8 mouse cellular contexts compared by ENCODE assay signal in genomic region chr5:121329333-121330058, GRCm38 (mm10). TPM values are rescaled to one million over a fixed set of nuclear protein-coding genes. Genes with fewer than 3 reads are reported as not detected.
DNase-seq lines count a peak whose midpoint lies in the region; ATAC-seq and TF ChIP-seq lines count a peak whose summit lies in the region.

No protein-coding gene starts in this region.

- no peak for TF ChIP-seq CTCF in liver, adult 2 months (IDR thresholded peaks at IDR 0.05; ENCODE audit: low read depth, low read length)

- H3K27ac ChIP-seq in liver, adult 2 months (replicated peaks; ENCODE audit: insufficient read depth, low read depth, low read length): peak overlapping the region; percentile 87
- no peak overlapping the region for H3K27ac ChIP-seq in forebrain, embryonic 14.5 days (ENCODE audit: low read depth, low read length)
- H3K27ac ChIP-seq in lung, embryonic 15.5 days: peak overlapping the region; percentile 57
- H3K27ac ChIP-seq in stomach, embryonic 15.5 days: peak overlapping the region; percentile 36

- H3K4me3 ChIP-seq in liver, adult 2 months (ENCODE audit: insufficient read depth, low read depth, low read length): peak overlapping the region; percentile 14
- H3K4me3 ChIP-seq in forebrain, embryonic 14.5 days (ENCODE audit: low read depth, low read length): peak overlapping the region; percentile 5; the same call in 1 of the 2 replicates
- H3K4me3 ChIP-seq in lung, embryonic 15.5 days: peak overlapping the region; percentile 15
- peak overlapping the region; percentile 17 for H3K4me3 ChIP-seq in stomach, embryonic 15.5 days (replicated peaks)

- 34% methylated on average over 11 of the region's 11 CpGs for WGBS in liver, adult 2 months
- 88% methylated on average over 11 of the region's 11 CpGs for WGBS in forebrain, embryonic 14.5 days
- WGBS in lung, embryonic 15.5 days: 64% methylated on average over 11 of the region's 11 CpGs
- 68% methylated on average over 11 of the region's 11 CpGs for WGBS in stomach, embryonic 15.5 days

- peaks cover 8% of the 10 kb centered on the region for H3K4me1 ChIP-seq in liver, adult 2 months (ENCODE audit: control insufficient read depth, insufficient read depth, low read length)
- H3K4me1 ChIP-seq in forebrain, embryonic 14.5 days (ENCODE audit: control insufficient read depth, insufficient read depth, low read length): no peaks in the 10 kb centered on the region
- H3K4me1 ChIP-seq in lung, embryonic 15.5 days: no peaks in the 10 kb centered on the region
- no peaks in the 10 kb centered on the region for H3K4me1 ChIP-seq in stomach, embryonic 15.5 days

- H3K9me3 ChIP-seq in forebrain, embryonic 14.5 days (replicated peaks; ENCODE audit: control insufficient read depth, low read length): no peaks in the 10 kb centered on the region
- no peaks in the 10 kb centered on the region for H3K9me3 ChIP-seq in lung, embryonic 15.5 days
- H3K9me3 ChIP-seq in stomach, embryonic 15.5 days: no peaks in the 10 kb centered on the region

- peak overlapping the region; percentile 18; the same call in 1 of the 2 replicates for H3K4me2 ChIP-seq in forebrain, embryonic 14.5 days (ENCODE audit: low read length)
- H3K4me2 ChIP-seq in lung, embryonic 15.5 days: peak overlapping the region; percentile 38
- peak overlapping the region; percentile 29 for H3K4me2 ChIP-seq in stomach, embryonic 15.5 days

- peak overlapping the region; percentile 27 for H3K9ac ChIP-seq in liver, adult 2 months (ENCODE audit: low read depth, low read length)
- peak overlapping the region; percentile 14; the same call in 1 of the 2 replicates for H3K9ac ChIP-seq in forebrain, embryonic 14.5 days (ENCODE audit: low read length)
- H3K9ac ChIP-seq in lung, embryonic 15.5 days: no peak overlapping the region
- no peak overlapping the region for H3K9ac ChIP-seq in stomach, embryonic 15.5 days

- peaks cover 2% of the 10 kb centered on the region; the same call in 1 of the 2 replicates for H3K36me3 ChIP-seq in liver, adult 2 months (ENCODE audit: control insufficient read depth, insufficient read depth, low read length)
- peaks cover 83% of the 10 kb centered on the region for H3K36me3 ChIP-seq in forebrain, embryonic 14.5 days (ENCODE audit: control insufficient read depth, insufficient read depth, low read length)
- peaks cover 67% of the 10 kb centered on the region for H3K36me3 ChIP-seq in lung, embryonic 15.5 days
- peaks cover 54% of the 10 kb centered on the region for H3K36me3 ChIP-seq in stomach, embryonic 15.5 days

- H3K79me2 ChIP-seq in liver, adult 2 months (ENCODE audit: control insufficient read depth, insufficient read depth, low read length): no peaks in the 10 kb centered on the region

- TF ChIP-seq POLR2A in liver, adult 2 months (IDR thresholded peaks at IDR 0.05; ENCODE audit: extremely low read depth, insufficient read depth, low read length): no peak

- H3K27me3 ChIP-seq in liver, adult 2 months (ENCODE audit: control insufficient read depth, insufficient read depth, low read length): no peaks in the 10 kb centered on the region
- H3K27me3 ChIP-seq in forebrain, embryonic 14.5 days (replicated peaks; ENCODE audit: control insufficient read depth, insufficient read depth, low read length): no peaks in the 10 kb centered on the region
- no peaks in the 10 kb centered on the region for H3K27me3 ChIP-seq in lung, embryonic 15.5 days
- H3K27me3 ChIP-seq in stomach, embryonic 15.5 days (replicated peaks): no peaks in the 10 kb centered on the region

- ATAC-seq in forebrain, embryonic 14.5 days: no peak
- ATAC-seq in lung, embryonic 15.5 days (ENCODE audit: borderline replicate concordance, extremely low read depth, low FRiP score, low TSS enrichment): no peak
- ATAC-seq in stomach, embryonic 15.5 days (ENCODE audit: insufficient read depth, low FRiP score, low read depth): no peak

- DNase-seq in liver, adult 2 months (ENCODE audit: extremely low read depth, low read depth, low spot score): peak; percentile 63
- no peak for DNase-seq in liver
- DNase-seq in forebrain, embryonic 14.5 days (ENCODE audit: low spot score): no peak
- peak; percentile 62 for DNase-seq in kidney, adult 18-20 months
- DNase-seq in gastrocnemius, postnatal 14 days: no peak
- no peak for DNase-seq in layer of hippocampus, postnatal 14 days (ENCODE audit: low spot score in 2 of 2)

- intact Hi-C loops in gastrocnemius, postnatal 14 days (cut with DNase I; ENCODE audit: low total_unique reads): no loop called here

RNA-seq across cellular contexts. Expression of gene Trafd1, which starts 55.9 kb away (rescaled TPM):
- total RNA-seq in liver, adult 2 months (2014; rRNA removed): 49.5 and 53.7 TPM in 2 replicates
- 53.2 and 67.0 TPM in 2 replicates for polyA plus RNA-seq in liver, adult 2 months (2012; rRNA removed)
- polyA plus RNA-seq in forebrain, embryonic 14.5 days (2014; fragmentation: Nextera tagmentation; extraction: Ambion mirVana): 129 and 140 TPM in 2 replicates
- polyA plus RNA-seq in lung, embryonic 15.5 days (2015; fragmentation: Nextera tagmentation; extraction: Ambion mirVana): 75.3 and 77.6 TPM in 2 replicates
- polyA plus RNA-seq in stomach, embryonic 15.5 days (2015; fragmentation: Nextera tagmentation; extraction: Ambion mirVana): 67.8 and 70.6 TPM in 2 replicates
- total RNA-seq in gastrocnemius, postnatal 14 days (2021): 10 to 100 TPM; 34.9 to 35.5 TPM
- 10 to 100 TPM; 81.9 to 84.2 TPM for total RNA-seq in layer of hippocampus, postnatal 14 days (2021)

Comparison
In these comparisons a context has a peak if more than half of its experiments do, and no peak if none do; other contexts are left out.
1. DNase-seq: peak in liver, adult 2 months (single experiment) and kidney, adult 18-20 months (single experiment); none in liver (single experiment), forebrain, embryonic 14.5 days (single experiment), gastrocnemius, postnatal 14 days (single experiment) and layer of hippocampus, postnatal 14 days (0 of 2).
2. H3K9ac ChIP-seq: peak in liver, adult 2 months (single experiment) and forebrain, embryonic 14.5 days (single experiment); none in lung, embryonic 15.5 days (single experiment) and stomach, embryonic 15.5 days (single experiment).
3. Peak in every context shown above with its lines, with median percentiles within 50 percentile points of each other: H3K4me3 ChIP-seq and H3K4me2 ChIP-seq.